In the genomic region with DNA sequence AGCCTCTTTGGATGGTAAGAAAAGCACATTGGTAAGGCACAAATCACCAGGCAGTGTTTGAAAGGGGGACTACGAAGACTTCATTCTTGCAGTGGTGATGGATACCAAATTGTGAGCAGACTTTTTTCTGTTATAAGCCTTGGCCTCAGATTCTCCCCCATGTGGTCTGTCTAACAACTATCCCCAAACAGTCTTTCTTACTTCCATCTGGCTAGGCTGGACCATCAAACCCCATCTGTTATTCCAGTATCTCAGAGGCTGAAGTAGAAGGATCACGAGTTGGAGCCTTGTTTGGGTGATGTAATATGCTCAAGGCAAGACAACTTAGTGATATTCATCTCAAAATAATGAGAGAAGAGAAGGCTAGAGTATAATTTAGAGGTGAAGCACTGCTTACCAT, we compare ENCODE assay signal across 20 mouse cellular contexts.
DNase-seq lines count a peak whose midpoint lies in the region; ATAC-seq and TF ChIP-seq lines count a peak whose summit lies in the region.
"Had no signal": no experiment of that assay in that cellular context is flagged by ENCODE, and none has a peak within 500 bp of the region (broad histone marks: within the 10 kb centered on the region; RNA-seq: fewer than 3 reads in every experiment).

No protein-coding gene starts in this region.

- no peak overlapping the region for H3K4me2 ChIP-seq in forebrain, postnatal 0 days (ENCODE audit: low read depth)
- no peak overlapping the region for H3K4me2 ChIP-seq in forebrain, embryonic 15.5 days (replicated peaks)
- H3K4me2 ChIP-seq: hindbrain, embryonic 12.5 days had no signal

- H3K27ac ChIP-seq in forebrain, postnatal 0 days (ENCODE audit: low read depth, low read length): no peak overlapping the region
- H3K27ac ChIP-seq in forebrain, embryonic 15.5 days (replicated peaks): no peak overlapping the region
- H3K27ac ChIP-seq: embryonic facial prominence, embryonic 10.5 days; forebrain, embryonic 10.5 days; hindbrain, embryonic 12.5 days had no signal

- no peak for TF ChIP-seq CTCF in forebrain, postnatal 0 days (IDR thresholded peaks at IDR 0.05; ENCODE audit: low read depth)

- no peaks in the 10 kb centered on the region for H3K9me3 ChIP-seq in forebrain, postnatal 0 days (ENCODE audit: low read length)
- H3K9me3 ChIP-seq in forebrain, embryonic 15.5 days: no peaks in the 10 kb centered on the region
- H3K9me3 ChIP-seq: embryonic facial prominence, embryonic 10.5 days; forebrain, embryonic 10.5 days; hindbrain, embryonic 12.5 days had no signal

- H3K27me3 ChIP-seq in forebrain, postnatal 0 days (ENCODE audit: insufficient read depth, low read length): no peaks in the 10 kb centered on the region
- H3K27me3 ChIP-seq in forebrain, embryonic 15.5 days: no peaks in the 10 kb centered on the region
- H3K27me3 ChIP-seq: hindbrain, embryonic 12.5 days had no signal

- 0 out of 2 replicates have a peak, but pooled peaks cover 3% of the 10 kb centered on the region for H3K4me1 ChIP-seq in forebrain, postnatal 0 days (ENCODE audit: insufficient read depth)
- H3K4me1 ChIP-seq in forebrain, embryonic 15.5 days: peaks cover 4% of the 10 kb centered on the region
- H3K4me1 ChIP-seq: embryonic facial prominence, embryonic 10.5 days; forebrain, embryonic 10.5 days; hindbrain, embryonic 12.5 days had no signal

- WGBS in forebrain, postnatal 0 days: 45% methylated on average over 2 of the region's 2 CpGs
- WGBS in forebrain, embryonic 15.5 days: 53% methylated on average over 2 of the region's 2 CpGs

- no peaks in the 10 kb centered on the region for H3K36me3 ChIP-seq in forebrain, postnatal 0 days (ENCODE audit: insufficient read depth)
- no peaks in the 10 kb centered on the region for H3K36me3 ChIP-seq in forebrain, embryonic 15.5 days
- H3K36me3 ChIP-seq: embryonic facial prominence, embryonic 10.5 days; forebrain, embryonic 10.5 days; hindbrain, embryonic 12.5 days had no signal

- ATAC-seq in forebrain, postnatal 0 days: peak; percentile 69; the same call in 1 of the 2 replicates
- no peak for ATAC-seq in forebrain, embryonic 15.5 days (replicated peaks)
- ATAC-seq: hindbrain, embryonic 16.5 days had no signal

- peak; percentile 40 for DNase-seq in forebrain, postnatal 0 days
- peak; percentile 14 for DNase-seq in brain, embryonic 18.5 days (ENCODE audit: low read depth, low spot score)
- DNase-seq in cerebellum, adult 18-20 months: peak; percentile 26 to 56
- peak; percentile 25 to 33 for DNase-seq in cerebellum, postnatal 10 days
- no peak for DNase-seq in thymus, postnatal 0 days (ENCODE audit: low spot score)
- no peak for DNase-seq in embryo, embryonic 10 days (ENCODE audit: low spot score)
- DNase-seq: adrenal gland, adult 2 months; adrenal gland, postnatal 25 days; gastrocnemius, postnatal 14 days; heart, postnatal 10 days; heart, postnatal 4 days; kidney, adult 11 months; kidney, adult 9 months; kidney, postnatal 10 days had no signal

- H3K4me3 ChIP-seq in forebrain, postnatal 0 days (ENCODE audit: low read depth, low read length): no peak overlapping the region
- no peak overlapping the region for H3K4me3 ChIP-seq in forebrain, embryonic 15.5 days
- H3K4me3 ChIP-seq: embryonic facial prominence, embryonic 10.5 days; erythroblast, embryonic 14.5 days; forebrain, embryonic 10.5 days; hindbrain, embryonic 12.5 days had no signal

- H3K9ac ChIP-seq in forebrain, postnatal 0 days: no peak overlapping the region
- H3K9ac ChIP-seq in forebrain, embryonic 15.5 days (replicated peaks): no peak overlapping the region
- H3K9ac ChIP-seq: hindbrain, embryonic 12.5 days had no signal

Comparison
In these comparisons a context has a peak if more than half of its experiments do, and no peak if none do; other contexts are left out.
1. DNase-seq: peak in forebrain, postnatal 0 days (single experiment), brain, embryonic 18.5 days (single experiment), cerebellum, adult 18-20 months (2 of 2) and cerebellum, postnatal 10 days (2 of 2); none in thymus, postnatal 0 days (single experiment) and embryo, embryonic 10 days (single experiment).